Mouse (Mus musculus): ENCODE results near the gene Kcng4. TPM values are rescaled to one million over a fixed set of nuclear protein-coding genes. Genes with fewer than 3 reads are reported as not detected.

The Kcng4 gene
- polyA plus RNA-seq, 1 experiment from 2014 or later, result 0.13 TPM

GRCm38 (mm10) chr8:119591456-119591855 lies 44.0 kb downstream of the Kcng4 start:
- peaks cover 27% of the 10 kb centered on the region; the same call in 1 of the 2 replicates for H3K4me1 ChIP-seq (replicated peaks)
- no peaks in the 10 kb centered on the region for H3K27me3 ChIP-seq (replicated peaks)
- 83% methylated on average over 7 of the region's 7 CpGs for WGBS
- no peak overlapping the region for H3K4me3 ChIP-seq (replicated peaks)
- no peaks in the 10 kb centered on the region for H3K36me3 ChIP-seq
- H3K27ac ChIP-seq, result no peak overlapping the region
- no peaks in the 10 kb centered on the region for H3K9me3 ChIP-seq
- H3K4me2 ChIP-seq (replicated peaks), result no peak overlapping the region
- no peak overlapping the region for H3K9ac ChIP-seq
- ATAC-seq, result peak; percentile 13; the same call in 1 of the 2 replicates

- 66% methylated on average over 14 of the region's 14 CpGs for WGBS
- H3K4me2 ChIP-seq (replicated peaks), result 0 out of 2 replicates have a peak overlapping the region, but pooled peaks have one; percentile 6
- H3K4me3 ChIP-seq (replicated peaks), result no peak overlapping the region
- H3K36me3 ChIP-seq, result no peaks in the 10 kb centered on the region
- H3K9me3 ChIP-seq, result no peaks in the 10 kb centered on the region
- peak; percentile 82 for ATAC-seq
- H3K9ac ChIP-seq, result no peak overlapping the region
- peaks cover 20% of the 10 kb centered on the region; the same call in 1 of the 2 replicates for H3K4me1 ChIP-seq (replicated peaks)
- H3K27ac ChIP-seq, result peak overlapping the region; percentile 56; the same call in 1 of the 2 replicates
- no peaks in the 10 kb centered on the region for H3K27me3 ChIP-seq (replicated peaks)
Observed at GRCm38 (mm10) chr8:119590348-119590747, 45.1 kb downstream of the Kcng4 start.

GRCm38 (mm10) chr8:119588844-119589243 lies 46.6 kb downstream of the Kcng4 start:
- H3K4me2 ChIP-seq (replicated peaks), result no peak overlapping the region
- ATAC-seq, result no peak
- no peak overlapping the region for H3K9ac ChIP-seq
- peaks cover 10% of the 10 kb centered on the region; the same call in 1 of the 2 replicates for H3K4me1 ChIP-seq (replicated peaks)
- no peaks in the 10 kb centered on the region for H3K36me3 ChIP-seq
- no peaks in the 10 kb centered on the region for H3K27me3 ChIP-seq (replicated peaks)
- H3K9me3 ChIP-seq, result no peaks in the 10 kb centered on the region
- no peak overlapping the region for H3K4me3 ChIP-seq (replicated peaks)
- WGBS, result 33% methylated on average over 10 of the region's 10 CpGs
- H3K27ac ChIP-seq, result no peak overlapping the region

GRCm38 (mm10) chr8:119588321-119588720 lies 47.2 kb downstream of the Kcng4 start:
- WGBS, result 63% methylated on average over 4 of the region's 4 CpGs
- Histone ChIP-seq H3K9me3 (no peaks in the 10 kb centered on the region), H3K36me3 (no peaks in the 10 kb centered on the region), H3K4me2 (replicated peaks) (no peak overlapping the region), H3K27me3 (replicated peaks) (no peaks in the 10 kb centered on the region), H3K4me1 (replicated peaks) (peaks cover 10% of the 10 kb centered on the region; the same call in 1 of the 2 replicates), H3K4me3 (replicated peaks) (no peak overlapping the region), H3K9ac (no peak overlapping the region), H3K27ac (no peak overlapping the region)
- ATAC-seq, result no peak

- peak overlapping the region; percentile 21; the same call in 1 of the 2 replicates for H3K9ac ChIP-seq
- peak overlapping the region; percentile 29 for H3K4me3 ChIP-seq (replicated peaks)
- peak; percentile 48 for ATAC-seq
- no peaks in the 10 kb centered on the region for H3K36me3 ChIP-seq
- no peaks in the 10 kb centered on the region for H3K27me3 ChIP-seq (replicated peaks)
- peak overlapping the region; percentile 63 for H3K4me2 ChIP-seq (replicated peaks)
- H3K9me3 ChIP-seq, result no peaks in the 10 kb centered on the region
- H3K4me1 ChIP-seq (replicated peaks), result peaks cover 8% of the 10 kb centered on the region; the same call in 1 of the 2 replicates
- H3K27ac ChIP-seq, result peak overlapping the region; percentile 7; the same call in 1 of the 2 replicates
- WGBS, result 22% methylated on average over 18 of the region's 24 CpGs
Observed at GRCm38 (mm10) chr8:119585901-119586300, 49.6 kb downstream of the Kcng4 start.

GRCm38 (mm10) chr8:119580441-119581161 lies 54.9 kb downstream of the Kcng4 start:
- Histone ChIP-seq H3K27ac (peak overlapping the region; percentile 70; the same call in 1 of the 2 replicates), H3K9ac (no peak overlapping the region), H3K4me3 (replicated peaks) (no peak overlapping the region), H3K4me1 (replicated peaks) (peaks cover 9% of the 10 kb centered on the region; the same call in 1 of the 2 replicates), H3K27me3 (replicated peaks) (no peaks in the 10 kb centered on the region), H3K36me3 (no peaks in the 10 kb centered on the region), H3K4me2 (replicated peaks) (no peak overlapping the region), H3K9me3 (no peaks in the 10 kb centered on the region)
- ATAC-seq, result peak; percentile 60
- WGBS, result 48% methylated on average over 5 of the region's 5 CpGs

GRCm38 (mm10) chr8:119579096-119579495 lies 56.4 kb downstream of the Kcng4 start:
- WGBS, result 36% methylated on average over 13 of the region's 13 CpGs
- Histone ChIP-seq H3K9me3 (no peaks in the 10 kb centered on the region), H3K27ac (0 out of 2 replicates have a peak overlapping the region, but pooled peaks have one; percentile 36), H3K4me2 (replicated peaks) (no peak overlapping the region), H3K9ac (no peak overlapping the region), H3K4me3 (replicated peaks) (no peak overlapping the region), H3K27me3 (replicated peaks) (no peaks in the 10 kb centered on the region), H3K36me3 (no peaks in the 10 kb centered on the region), H3K4me1 (replicated peaks) (peaks cover 11% of the 10 kb centered on the region)
- ATAC-seq, result no peak

- 0 out of 2 replicates have a peak overlapping the region, but pooled peaks have one; percentile 71 for H3K27ac ChIP-seq
- H3K9ac ChIP-seq, result peak overlapping the region; percentile 50
- no peaks in the 10 kb centered on the region for H3K9me3 ChIP-seq
- no peaks in the 10 kb centered on the region for H3K27me3 ChIP-seq (replicated peaks)
- H3K4me2 ChIP-seq (replicated peaks), result peak overlapping the region; percentile 94
- H3K4me1 ChIP-seq (replicated peaks), result peaks cover 5% of the 10 kb centered on the region
- 1% methylated on average over 16 of the region's 16 CpGs for WGBS
- H3K4me3 ChIP-seq (replicated peaks), result peak overlapping the region; percentile 62
- no peaks in the 10 kb centered on the region for H3K36me3 ChIP-seq
- ATAC-seq, result no peak
Observed at GRCm38 (mm10) chr8:119575366-119575726, 60.1 kb downstream of the Kcng4 start.

- Histone ChIP-seq H3K4me2 (replicated peaks) (peak within 1 kb of the TSS; percentile 94), H3K9ac (peak within 1 kb of the TSS; percentile 75), H3K4me1 (replicated peaks) (peaks cover 5% of the 10 kb centered on the region), H3K27me3 (replicated peaks) (no peaks in the 10 kb centered on the region), H3K27ac (peak within 1 kb of the TSS; percentile 71), H3K4me3 (replicated peaks) (peak within 1 kb of the TSS; percentile 62), H3K36me3 (no peaks in the 10 kb centered on the region), H3K9me3 (no peaks in the 10 kb centered on the region)
- under 1% methylated on average over 95 of the region's 97 CpGs for WGBS
- peak; percentile 91 for ATAC-seq
Observed at GRCm38 (mm10) chr8:119574437-119575365, 60.8 kb downstream of the Kcng4 start, which contains the start of the genes Hsdl1 and Dnaaf1. Gene Hsdl1 (minus strand): TSS chr8:119575183. Gene Dnaaf1 (plus strand): TSS chr8:119575235.

Other genes with a start within 250 kb of the Kcng4 start
- gene Mlycd, start 240.8 kb downstream of the Kcng4 start, polyA plus RNA-seq (2015; fragmentation: Nextera tagmentation; extraction: Ambion mirVana), result 19.2 and 22.5 TPM in 2 replicates
- gene Osgin1, start 201.6 kb downstream of the Kcng4 start, polyA plus RNA-seq (2015; fragmentation: Nextera tagmentation; extraction: Ambion mirVana), result 3.8 and 5.7 TPM in 2 replicates
- 1.9 TPM in 2 replicates for gene Necab2, start 189.0 kb downstream of the Kcng4 start, polyA plus RNA-seq (2015; fragmentation: Nextera tagmentation; extraction: Ambion mirVana)
- 0.05 TPM in 1 of 2 replicates, not detected in the other for gene Slc38a8, start 134.0 kb downstream of the Kcng4 start, polyA plus RNA-seq (2015; fragmentation: Nextera tagmentation; extraction: Ambion mirVana)
- 83.6 and 88.8 TPM in 2 replicates for gene Mbtps1, start 76.9 kb downstream of the Kcng4 start, polyA plus RNA-seq (2015; fragmentation: Nextera tagmentation; extraction: Ambion mirVana)
- 28.8 and 32.6 TPM in 2 replicates for gene Hsdl1, start 60.5 kb downstream of the Kcng4 start, polyA plus RNA-seq (2015; fragmentation: Nextera tagmentation; extraction: Ambion mirVana)
- 1.4 and 2.1 TPM in 2 replicates for gene Dnaaf1, start 60.4 kb downstream of the Kcng4 start, polyA plus RNA-seq (2015; fragmentation: Nextera tagmentation; extraction: Ambion mirVana)
- 10.0 and 11.7 TPM in 2 replicates for gene Taf1c, start 30.5 kb downstream of the Kcng4 start, polyA plus RNA-seq (2015; fragmentation: Nextera tagmentation; extraction: Ambion mirVana)
- not detected in 2 replicates for gene Adad2, start 22.9 kb downstream of the Kcng4 start, polyA plus RNA-seq (2015; fragmentation: Nextera tagmentation; extraction: Ambion mirVana)
- 4.5 and 4.6 TPM in 2 replicates for gene Wfdc1, start 30.7 kb upstream of the Kcng4 start, polyA plus RNA-seq (2015; fragmentation: Nextera tagmentation; extraction: Ambion mirVana)
- gene Atp2c2, start 64.3 kb upstream of the Kcng4 start, polyA plus RNA-seq (2015; fragmentation: Nextera tagmentation; extraction: Ambion mirVana), result 4.4 and 5.8 TPM in 2 replicates
- 14.4 and 15.3 TPM in 2 replicates for gene Tldc1, start 142.7 kb upstream of the Kcng4 start, polyA plus RNA-seq (2015; fragmentation: Nextera tagmentation; extraction: Ambion mirVana)
- gene Cotl1, start 204.9 kb upstream of the Kcng4 start, polyA plus RNA-seq (2015; fragmentation: Nextera tagmentation; extraction: Ambion mirVana), result 152 and 167 TPM in 2 replicates
- 12.4 and 13.8 TPM in 2 replicates for gene Klhl36, start 226.6 kb upstream of the Kcng4 start, polyA plus RNA-seq (2015; fragmentation: Nextera tagmentation; extraction: Ambion mirVana)